Mouse (Mus musculus) E14TG2a.4 (cell line): ENCODE results near the gene Pfdn6.

Experiments used
- H3K27me3 ChIP-seq: 2 replicates; pipeline ENCODE4 v1.6.1; 2014; ENCODE audit warnings: low read length, control low read depth; ENCODE audit not compliant: insufficient read depth
- H3K36me3 ChIP-seq: 2 replicates; pipeline ENCODE4 v1.6.1; 2014; ENCODE audit warnings: low read length, control low read depth; ENCODE audit not compliant: insufficient read depth
- H3K4me1 ChIP-seq: replicated peaks from 2 replicates; pipeline ENCODE4 v1.6.1; 2014; ENCODE audit warnings: low read depth, low read length, control low read depth
- H3K4me3 ChIP-seq: replicated peaks from 2 replicates; pipeline ENCODE4 v1.5.1; 2014; ENCODE audit warnings: mild to moderate bottlenecking, low read length
- H3K9me3 ChIP-seq: 2 replicates; pipeline ENCODE4 v1.6.1; 2014; ENCODE audit warnings: low read length, control low read depth
- CTCF ChIP-seq: conservative IDR thresholded peaks from 2 replicates; pipeline ENCODE4 v1.5.1; 2014; ENCODE audit warnings: low read length
- NANOG ChIP-seq: IDR thresholded peaks from 2 replicates; pipeline ENCODE4 v1.6.1; 2014; ENCODE audit warnings: borderline replicate concordance, low read length, mixed read lengths
- POU5F1 ChIP-seq: IDR thresholded peaks from 2 replicates; pipeline ENCODE4 v1.6.1; 2014; ENCODE audit warnings: low read length, borderline replicate concordance

Pfdn6 gene

DNA sequence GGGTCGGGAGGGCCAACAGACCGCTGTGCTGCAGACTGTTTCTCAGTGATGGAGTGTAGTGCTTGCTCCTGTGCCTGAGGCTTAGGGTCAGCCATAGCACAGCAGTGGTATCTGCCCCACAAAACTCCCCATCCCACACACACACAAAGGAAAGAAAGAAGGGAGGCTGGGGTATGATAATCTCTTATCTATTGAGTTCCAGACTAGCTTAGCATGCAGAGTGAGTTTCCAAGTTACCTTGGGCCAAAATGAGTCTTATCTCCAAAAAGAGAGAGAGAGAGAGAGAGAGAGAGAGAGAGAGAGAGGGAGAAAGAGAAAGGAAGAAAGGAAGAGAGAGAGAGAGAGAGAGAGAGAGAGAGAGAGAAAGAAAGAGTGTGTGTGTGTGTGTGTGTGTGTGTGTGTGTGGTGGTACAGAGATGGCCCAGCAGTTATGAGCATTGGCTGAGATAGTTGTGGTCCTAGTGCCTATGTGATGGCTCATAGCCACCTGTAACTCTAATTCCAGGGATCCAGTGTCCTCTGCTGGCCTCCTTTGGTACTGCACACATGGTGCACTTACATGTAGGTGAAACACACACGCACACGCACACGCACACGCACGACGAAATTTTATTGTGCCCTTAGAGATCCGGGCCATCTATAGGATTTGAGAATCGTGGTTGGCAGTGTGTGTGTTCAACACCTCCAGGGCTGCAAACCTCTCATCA lies 15.4 kb downstream of the Pfdn6 start:
- Histone ChIP-seq H3K27me3 (no peaks in the 10 kb centered on the region), H3K4me3 (peak overlapping the region; percentile 55), H3K36me3 (peaks cover 63% of the 10 kb centered on the region), H3K4me1 (peaks cover 69% of the 10 kb centered on the region), H3K9me3 (no peaks in the 10 kb centered on the region)
- peak; percentile 94 for TF ChIP-seq CTCF
- no peak for TF ChIP-seq NANOG

DNA sequence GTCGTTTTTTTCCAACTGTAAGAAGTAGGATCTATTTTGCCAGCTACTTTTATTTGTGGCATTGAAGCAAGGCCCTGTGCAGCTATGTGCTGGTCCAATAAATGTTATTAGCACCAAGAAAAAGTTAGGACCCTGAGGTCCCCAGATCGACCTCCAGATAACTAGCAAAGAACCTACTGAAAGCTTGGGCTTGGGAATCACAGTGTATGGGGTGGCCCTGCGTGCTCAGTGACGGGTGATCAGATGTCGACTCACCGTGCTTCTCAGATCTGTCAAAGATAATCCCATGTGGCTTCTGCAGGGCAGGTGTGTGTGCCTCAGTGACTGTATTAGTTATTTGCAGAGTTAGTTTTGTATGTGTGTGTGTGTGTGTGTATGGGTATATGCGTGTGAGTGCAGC lies 18.8 kb downstream of the Pfdn6 start:
- no peak for TF ChIP-seq POU5F1
- no peak for TF ChIP-seq CTCF
- no peak for TF ChIP-seq NANOG
- Histone ChIP-seq H3K4me3 (0 out of 2 replicates have a peak overlapping the region, but pooled peaks have one; percentile 80), H3K27me3 (no peaks in the 10 kb centered on the region), H3K4me1 (peaks cover 88% of the 10 kb centered on the region), H3K9me3 (no peaks in the 10 kb centered on the region), H3K36me3 (peaks cover 59% of the 10 kb centered on the region)

DNA sequence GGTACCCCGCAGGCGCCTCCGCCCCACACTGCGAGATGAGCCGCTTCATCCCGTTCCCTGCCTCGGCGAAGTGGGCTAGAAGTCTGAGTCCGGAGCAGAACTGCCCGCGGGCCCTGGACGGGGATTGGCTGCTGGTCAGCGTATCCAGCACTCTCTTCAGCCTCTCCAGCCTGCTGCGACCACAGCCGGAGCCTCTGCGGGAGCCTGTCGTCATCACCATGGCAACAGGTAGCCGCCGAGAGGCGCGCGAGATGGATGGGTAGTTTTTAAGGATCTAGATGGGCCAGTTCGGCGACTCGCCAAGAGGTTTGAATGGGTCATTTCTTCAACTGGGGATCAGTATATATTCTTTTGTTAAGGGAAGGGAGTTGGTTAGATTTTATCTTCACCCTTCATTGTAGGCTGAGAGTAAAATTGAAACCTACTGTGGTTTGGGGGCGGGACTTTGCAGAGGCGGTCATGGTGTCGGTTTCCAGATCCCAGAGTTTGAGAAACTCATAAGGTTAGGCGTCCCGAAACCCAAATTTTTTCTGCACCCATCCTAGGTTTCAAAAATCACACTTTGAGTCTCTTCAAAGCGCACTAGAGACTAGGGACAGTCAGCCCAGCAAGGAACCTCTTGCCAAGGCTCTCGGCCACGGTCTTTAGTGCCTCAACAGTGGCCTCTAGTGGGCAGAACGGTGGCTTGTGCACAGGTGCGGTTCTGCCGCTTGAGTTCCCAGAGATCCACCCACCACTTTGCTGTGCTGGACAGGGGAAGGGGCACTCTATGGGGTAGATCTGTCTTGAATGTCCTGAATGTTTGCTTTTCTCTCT lies 19.7 kb downstream of the Pfdn6 start:
- H3K27me3 ChIP-seq, result no peaks in the 10 kb centered on the region
- H3K9me3 ChIP-seq, result no peaks in the 10 kb centered on the region
- H3K4me3 ChIP-seq, result peak overlapping the region; percentile 80
- peak; percentile 86 for TF ChIP-seq CTCF
- TF ChIP-seq POU5F1, result no peak
- TF ChIP-seq NANOG, result no peak
- peaks cover 80% of the 10 kb centered on the region for H3K4me1 ChIP-seq
- H3K36me3 ChIP-seq, result peaks cover 51% of the 10 kb centered on the region

DNA sequence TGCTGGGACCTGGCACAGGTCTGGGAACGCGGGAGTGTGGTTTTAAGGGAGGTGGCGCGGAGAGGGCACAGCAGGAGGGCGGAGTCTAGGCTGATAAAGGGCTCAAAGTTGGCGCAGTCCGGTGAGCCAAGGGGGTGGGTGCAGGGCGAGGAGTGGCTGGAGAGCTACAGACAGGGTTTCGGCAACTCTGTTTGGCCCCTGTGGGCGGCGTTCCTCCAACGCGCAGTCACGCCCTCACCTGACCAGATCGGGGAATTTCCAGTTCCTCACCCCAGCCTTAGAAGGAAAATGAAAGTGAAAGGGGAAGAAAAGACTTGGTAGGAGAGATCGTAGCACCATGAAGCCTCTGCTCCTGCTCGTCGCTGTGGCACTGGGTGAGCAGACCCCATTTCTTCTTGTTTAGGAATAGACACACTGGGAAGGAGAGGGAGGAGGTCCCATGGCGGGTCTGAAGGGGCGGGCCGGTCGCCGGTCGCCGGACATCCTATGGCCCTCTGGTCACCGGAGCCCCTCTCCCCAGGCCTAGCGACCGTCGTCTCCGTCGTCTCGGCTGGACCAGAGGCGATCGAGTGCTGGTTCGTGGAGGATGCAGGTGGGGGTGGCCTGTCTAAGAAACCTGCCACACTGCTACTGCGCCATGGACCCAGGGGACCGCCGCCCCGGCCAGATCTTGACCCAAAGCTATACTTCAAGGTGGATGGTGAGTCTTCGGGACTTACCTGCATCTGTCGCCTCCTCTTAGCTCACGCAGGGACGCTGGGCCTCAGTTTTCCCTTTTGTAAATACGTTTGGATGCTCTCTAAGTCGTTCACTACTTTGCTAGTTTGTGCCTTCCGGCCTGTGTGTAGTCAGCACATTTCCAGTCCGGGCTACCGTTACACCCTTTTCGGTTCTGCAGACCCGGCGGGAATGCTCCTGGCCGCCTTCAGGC lies 20.5 kb downstream of the Pfdn6 start:
- peak overlapping the region; percentile 80 for H3K4me3 ChIP-seq
- H3K9me3 ChIP-seq, result no peaks in the 10 kb centered on the region
- TF ChIP-seq CTCF, result no peak; the same call in 1 of the 2 replicates
- TF ChIP-seq NANOG, result no peak
- no peak for TF ChIP-seq POU5F1
- H3K27me3 ChIP-seq, result no peaks in the 10 kb centered on the region
- peaks cover 55% of the 10 kb centered on the region for H3K36me3 ChIP-seq
- peaks cover 79% of the 10 kb centered on the region for H3K4me1 ChIP-seq

DNA sequence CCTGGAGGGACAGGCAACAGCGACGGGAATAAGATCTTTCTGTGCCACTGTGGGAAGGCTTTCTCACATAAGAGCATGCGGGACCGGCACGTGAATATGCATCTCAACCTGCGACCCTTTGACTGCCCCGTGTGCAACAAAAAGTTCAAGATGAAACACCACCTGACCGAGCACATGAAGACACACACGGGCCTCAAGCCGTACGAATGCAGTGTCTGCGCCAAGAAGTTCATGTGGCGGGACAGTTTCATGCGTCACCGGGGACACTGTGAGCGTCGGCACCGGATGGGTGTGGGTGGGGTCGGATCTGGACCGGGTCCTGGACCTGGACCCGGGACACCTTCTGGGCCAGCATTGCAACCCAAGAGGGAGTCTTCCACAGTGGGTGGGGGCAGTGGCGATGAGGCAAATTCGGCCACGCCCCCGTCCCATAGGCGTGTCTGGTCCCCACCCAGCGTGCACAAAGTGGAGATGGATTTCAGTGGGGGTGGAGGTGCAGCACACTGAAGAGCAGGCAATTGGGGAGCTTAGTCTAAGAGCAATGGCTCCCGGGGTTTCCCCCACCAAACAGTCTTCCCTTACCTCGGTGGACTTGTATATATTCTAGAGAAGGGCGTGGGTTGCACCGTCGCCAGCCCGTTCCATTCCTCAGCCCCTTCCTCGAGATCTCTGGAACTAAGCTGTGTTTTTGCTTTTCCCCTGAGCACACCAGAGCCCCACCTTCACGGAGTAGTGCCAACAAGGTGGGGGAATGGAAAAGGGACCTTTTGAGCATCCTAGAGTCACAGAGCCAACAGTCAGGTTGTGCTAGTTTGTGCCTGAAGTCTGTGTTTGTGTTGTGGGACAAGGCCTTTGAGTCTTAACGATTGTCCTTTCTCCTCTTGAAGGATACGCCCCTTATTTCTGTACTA lies 21.6 kb downstream of the Pfdn6 start:
- H3K9me3 ChIP-seq, result no peaks in the 10 kb centered on the region
- peak overlapping the region; percentile 80 for H3K4me3 ChIP-seq
- H3K27me3 ChIP-seq, result no peaks in the 10 kb centered on the region
- TF ChIP-seq POU5F1 (no peak), CTCF (no peak), NANOG (no peak)
- peaks cover 58% of the 10 kb centered on the region for H3K36me3 ChIP-seq
- peaks cover 81% of the 10 kb centered on the region for H3K4me1 ChIP-seq

DNA sequence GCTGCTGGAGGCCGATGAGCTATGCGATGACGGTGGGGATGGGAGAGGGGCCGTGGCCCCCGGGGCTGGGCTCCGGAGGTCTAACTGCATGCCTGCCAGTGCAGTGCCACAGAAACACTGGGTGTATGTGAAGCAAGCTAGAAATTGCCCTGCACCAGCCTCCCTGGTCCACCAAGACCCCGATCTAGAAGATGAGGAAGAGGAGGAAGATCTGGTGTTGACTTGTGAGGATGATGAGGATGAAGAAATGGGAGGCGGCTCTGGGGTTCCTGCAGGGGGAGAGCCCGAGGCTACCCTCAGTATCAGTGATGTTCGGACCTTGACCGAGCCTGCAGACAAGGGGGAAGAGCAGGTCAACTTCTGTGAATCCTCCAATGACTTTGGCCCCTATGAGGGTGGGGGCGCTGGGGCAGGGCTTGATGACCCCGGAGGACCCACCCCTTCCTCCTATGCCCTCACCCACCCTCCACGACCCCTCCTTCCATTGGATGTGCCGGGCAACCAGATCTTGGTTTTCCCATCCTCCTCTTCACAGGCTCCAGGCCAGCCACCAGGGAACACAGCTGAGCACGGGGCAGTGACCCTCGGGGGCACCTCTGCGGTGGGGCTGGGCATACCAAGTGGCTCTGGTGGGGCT lies 22.4 kb downstream of the Pfdn6 start:
- no peak for TF ChIP-seq POU5F1
- no peak for TF ChIP-seq NANOG
- TF ChIP-seq CTCF, result no peak
- peaks cover 62% of the 10 kb centered on the region for H3K36me3 ChIP-seq
- peaks cover 83% of the 10 kb centered on the region for H3K4me1 ChIP-seq

DNA sequence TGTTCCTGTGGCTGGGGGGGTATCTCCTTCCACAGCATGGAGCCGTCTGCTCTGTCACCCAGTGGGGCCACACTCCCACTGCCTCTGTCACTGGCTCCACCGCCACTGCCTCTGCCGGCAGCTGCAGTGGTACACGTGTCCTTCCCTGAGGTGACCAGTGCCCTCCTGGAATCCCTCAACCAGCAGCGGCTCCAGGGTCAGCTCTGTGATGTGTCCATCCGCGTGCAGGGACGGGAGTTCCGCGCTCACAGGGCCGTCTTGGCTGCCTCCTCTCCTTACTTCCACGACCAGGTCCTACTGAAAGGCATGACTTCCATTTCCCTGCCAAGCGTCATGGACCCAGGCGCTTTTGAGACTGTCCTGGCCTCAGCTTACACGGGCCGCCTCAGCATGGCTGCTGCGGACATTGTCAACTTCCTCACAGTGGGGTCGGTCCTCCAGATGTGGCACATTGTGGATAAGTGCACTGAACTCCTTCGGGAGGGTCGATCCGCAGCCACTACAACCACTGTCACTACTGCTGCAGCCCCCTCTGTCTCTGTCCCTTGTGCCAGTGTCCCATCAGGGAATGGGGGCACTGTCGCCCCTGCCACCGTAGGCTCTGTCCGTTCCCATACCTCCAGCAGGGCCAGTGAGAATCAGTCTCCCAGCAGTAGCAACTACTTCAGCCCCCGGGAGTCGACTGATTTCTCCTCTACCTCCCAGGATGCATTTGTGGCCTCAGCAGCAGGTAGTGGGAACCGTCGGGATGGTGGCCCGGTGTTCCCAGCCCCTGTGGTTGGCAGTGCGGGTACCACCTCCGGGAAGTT lies 23.1 kb downstream of the Pfdn6 start:
- TF ChIP-seq POU5F1, result no peak
- TF ChIP-seq NANOG, result no peak
- TF ChIP-seq CTCF, result no peak
- H3K4me3 ChIP-seq, result peak overlapping the region; percentile 80
- H3K4me1 ChIP-seq, result peaks cover 87% of the 10 kb centered on the region
- no peaks in the 10 kb centered on the region for H3K9me3 ChIP-seq
- peaks cover 62% of the 10 kb centered on the region for H3K36me3 ChIP-seq
- no peaks in the 10 kb centered on the region for H3K27me3 ChIP-seq

More for the DNA sequence above, 22.4 kb downstream of the Pfdn6 start:
- Histone ChIP-seq H3K27me3 (no peaks in the 10 kb centered on the region), H3K4me3 (peak overlapping the region; percentile 80), H3K9me3 (no peaks in the 10 kb centered on the region)
